Mouse (Mus musculus): ENCODE measurements around the gene Fbln1.
A peak's percentile ranks its signal among the peaks of the same experiment; 100 is the strongest.
"Not testable (repeated sequence)": the region's sequence is repeated elsewhere in the genome, so short reads cannot be mapped to it uniquely, and the experiment has no call there.

The Fbln1 gene

GRCm38 (mm10) chr15:85295544-85295943 lies 89.8 kb downstream of the Fbln1 start:
- no peak for ATAC-seq (ENCODE audit: low TSS enrichment)

GRCm38 (mm10) chr15:85295977-85296376 lies 90.2 kb downstream of the Fbln1 start:
- ATAC-seq (ENCODE audit: low TSS enrichment): no peak

GRCm38 (mm10) chr15:85296538-85296937 lies 90.8 kb downstream of the Fbln1 start:
- no peak for ATAC-seq (ENCODE audit: low TSS enrichment)

GRCm38 (mm10) chr15:85298167-85298781 lies 92.5 kb downstream of the Fbln1 start:
- no peak for ATAC-seq (ENCODE audit: low TSS enrichment)

- ATAC-seq (ENCODE audit: low TSS enrichment): no peak
Measured at GRCm38 (mm10) chr15:85298946-85299345, 93.2 kb downstream of the Fbln1 start.

GRCm38 (mm10) chr15:85303241-85303640 lies 97.5 kb downstream of the Fbln1 start:
- ATAC-seq (ENCODE audit: low TSS enrichment): no peak

GRCm38 (mm10) chr15:85303976-85304375 lies 98.2 kb downstream of the Fbln1 start:
- ATAC-seq (ENCODE audit: low TSS enrichment): no peak

- no peak for ATAC-seq (ENCODE audit: low TSS enrichment)
Measured at GRCm38 (mm10) chr15:85307061-85307660, 101.4 kb downstream of the Fbln1 start.

- no peak for ATAC-seq (ENCODE audit: low TSS enrichment)
Measured at GRCm38 (mm10) chr15:85311058-85311657, 105.4 kb downstream of the Fbln1 start.

- ATAC-seq (ENCODE audit: low TSS enrichment): peak; percentile 47; the same call in 1 of the 2 replicates
Measured at GRCm38 (mm10) chr15:85315378-85316025, 109.8 kb downstream of the Fbln1 start.

- no peak for ATAC-seq (ENCODE audit: low TSS enrichment)
Measured at GRCm38 (mm10) chr15:85316342-85317140, 110.8 kb downstream of the Fbln1 start.

GRCm38 (mm10) chr15:85319924-85320668 lies 114.3 kb downstream of the Fbln1 start:
- ATAC-seq (ENCODE audit: low TSS enrichment): no peak

GRCm38 (mm10) chr15:85323214-85323613 lies 117.5 kb downstream of the Fbln1 start:
- no peak for ATAC-seq (ENCODE audit: low TSS enrichment)

- no peak for ATAC-seq (ENCODE audit: low TSS enrichment)
Measured at GRCm38 (mm10) chr15:85324426-85324825, 118.7 kb downstream of the Fbln1 start.

GRCm38 (mm10) chr15:85327808-85328207 lies 122.1 kb downstream of the Fbln1 start:
- ATAC-seq (ENCODE audit: low TSS enrichment): peak; percentile 95

GRCm38 (mm10) chr15:85328455-85328854 lies 122.7 kb downstream of the Fbln1 start:
- ATAC-seq (ENCODE audit: low TSS enrichment): not testable (repeated sequence)

- no peak for ATAC-seq (ENCODE audit: low TSS enrichment)
Measured at GRCm38 (mm10) chr15:85329096-85329495, 123.3 kb downstream of the Fbln1 start.

- no peak for ATAC-seq (ENCODE audit: low TSS enrichment)
Measured at GRCm38 (mm10) chr15:85330024-85330423, 124.3 kb downstream of the Fbln1 start.

GRCm38 (mm10) chr15:85333511-85333910 lies 127.8 kb downstream of the Fbln1 start:
- ATAC-seq (ENCODE audit: low TSS enrichment): not testable (repeated sequence)

- ATAC-seq (ENCODE audit: low TSS enrichment): no peak
Measured at GRCm38 (mm10) chr15:85334234-85334633, 128.5 kb downstream of the Fbln1 start.

GRCm38 (mm10) chr15:85335671-85336300 lies 130.0 kb downstream of the Fbln1 start, which contains the start of gene Atxn10:
TSS of gene Atxn10 (plus strand) at chr15:85336245.
- no peak for ATAC-seq (ENCODE audit: low TSS enrichment)
